Mouse (Mus musculus) cortical plate, adult 2 months (tissue): ENCODE measurements around the gene Spa17. TPM values are rescaled to one million over a fixed set of nuclear protein-coding genes. Genes with fewer than 3 reads are reported as not detected.

Experiments used
- H3K27ac ChIP-seq: fragments of 200-500 bp; 2 replicates; pipeline ENCODE4 v1.5.1; 2012; ENCODE audit warnings: low read length, control low read depth, inconsistent platforms; ENCODE audit not compliant: insufficient read depth
- H3K4me1 ChIP-seq: fragments of 200-500 bp; 2 replicates; pipeline ENCODE4 v1.6.1; 2011; ENCODE audit warnings: low read length; ENCODE audit not compliant: control insufficient read depth, insufficient read depth
- H3K4me3 ChIP-seq: fragments of 200-500 bp; 2 replicates; pipeline ENCODE4 v1.5.1; 2011; ENCODE audit warnings: mild to moderate bottlenecking, low read length, control low read depth; ENCODE audit not compliant: insufficient read depth
- CTCF ChIP-seq: fragments of 200-500 bp; IDR thresholded peaks from 2 replicates; pipeline ENCODE4 v1.5.1; 2011; ENCODE audit warnings: mild to moderate bottlenecking, control low read depth, low read length; ENCODE audit not compliant: insufficient read depth; ENCODE audit errors: extremely low read depth
- POLR2A ChIP-seq: fragments of 200-500 bp; IDR thresholded peaks from 2 replicates; pipeline ENCODE4 v1.6.1; 2011; ENCODE audit warnings: mild to moderate bottlenecking, low read length, control low read depth; ENCODE audit not compliant: insufficient read depth; ENCODE audit errors: extremely low read depth
- polyA plus RNA-seq: library from polyadenylated mRNA; depleted of rRNA; stranded (reverse); fragments of >200 nt; gene quantifications from 2 replicates; pipeline ENCODE4 v1.2.3, GENCODE M21; 2012; rRNA removed

The Spa17 gene
- 4.8 and 5.0 TPM in 2 replicates for polyA plus RNA-seq

GRCm38 (mm10) chr9:37613182-37613910 is at the start of gene Spa17:
Gene Spa17 (minus strand): TSS chr9:37613722.
- no peak for TF ChIP-seq CTCF
- TF ChIP-seq POLR2A = peak; percentile 72
- Histone ChIP-seq H3K4me1 (peaks cover 2% of the 10 kb centered on the region; the same call in 1 of the 2 replicates), H3K27ac (peak within 1 kb of the TSS; percentile 74), H3K4me3 (peak within 1 kb of the TSS; percentile 60)

GRCm38 (mm10) chr9:37663210-37663609 is 49.7 kb upstream of the Spa17 start:
- Histone ChIP-seq H3K4me3 (no peak overlapping the region), H3K27ac (no peak overlapping the region), H3K4me1 (no peaks in the 10 kb centered on the region)
- TF ChIP-seq POLR2A (no peak), CTCF (no peak)

- no peak overlapping the region for H3K4me3 ChIP-seq
- no peaks in the 10 kb centered on the region for H3K4me1 ChIP-seq
- H3K27ac ChIP-seq = no peak overlapping the region
- no peak for TF ChIP-seq CTCF
- no peak for TF ChIP-seq POLR2A
Observed at GRCm38 (mm10) chr9:37659413-37659812, 45.9 kb upstream of the Spa17 start.

- TF ChIP-seq POLR2A (peak; percentile 48; the same call in 1 of the 2 replicates), CTCF (no peak)
- no peak within 1 kb of the TSS for H3K27ac ChIP-seq
- no peaks in the 10 kb centered on the region for H3K4me1 ChIP-seq
- H3K4me3 ChIP-seq = peak within 1 kb of the TSS; percentile 74
Observed at GRCm38 (mm10) chr9:37656931-37657481, 43.5 kb upstream of the Spa17 start, which contains the start of gene Tbrg1. Gene Tbrg1 (minus strand): TSS chr9:37657312.

GRCm38 (mm10) chr9:37656439-37656881 is 42.9 kb upstream of the Spa17 start:
- TF ChIP-seq POLR2A = no peak
- no peak for TF ChIP-seq CTCF

GRCm38 (mm10) chr9:37655961-37656360 is 42.4 kb upstream of the Spa17 start:
- H3K4me3 ChIP-seq = peak overlapping the region; percentile 74; the same call in 1 of the 2 replicates
- H3K4me1 ChIP-seq = no peaks in the 10 kb centered on the region
- no peak overlapping the region for H3K27ac ChIP-seq
- TF ChIP-seq POLR2A (no peak), CTCF (no peak)

More at GRCm38 (mm10) chr9:37656439-37656881, 42.9 kb upstream of the Spa17 start:
- no peaks in the 10 kb centered on the region for H3K4me1 ChIP-seq
- no peak overlapping the region for H3K27ac ChIP-seq
- peak overlapping the region; percentile 74 for H3K4me3 ChIP-seq

- Histone ChIP-seq H3K4me3 (no peak overlapping the region), H3K27ac (no peak overlapping the region), H3K4me1 (no peaks in the 10 kb centered on the region)
- no peak for TF ChIP-seq POLR2A
- no peak for TF ChIP-seq CTCF
Observed at GRCm38 (mm10) chr9:37653836-37654235, 40.3 kb upstream of the Spa17 start.

- no peak overlapping the region for H3K27ac ChIP-seq
- TF ChIP-seq POLR2A (no peak), CTCF (no peak)
- no peak overlapping the region for H3K4me3 ChIP-seq
- H3K4me1 ChIP-seq = no peaks in the 10 kb centered on the region
Observed at GRCm38 (mm10) chr9:37650639-37651038, 37.1 kb upstream of the Spa17 start.

GRCm38 (mm10) chr9:37646246-37646645 is 32.7 kb upstream of the Spa17 start:
- Histone ChIP-seq H3K4me3 (no peak overlapping the region), H3K27ac (no peak overlapping the region), H3K4me1 (no peaks in the 10 kb centered on the region)
- TF ChIP-seq POLR2A (no peak), CTCF (no peak)

- no peak overlapping the region for H3K27ac ChIP-seq
- H3K4me1 ChIP-seq = no peaks in the 10 kb centered on the region; the same call in 1 of the 2 replicates
- TF ChIP-seq POLR2A (no peak), CTCF (no peak)
- H3K4me3 ChIP-seq = no peak overlapping the region
Observed at GRCm38 (mm10) chr9:37638721-37639120, 25.2 kb upstream of the Spa17 start.
